Mouse (Mus musculus): ENCODE results near the gene Rab28.
A peak's percentile ranks its signal among the peaks of the same experiment; 100 is the strongest.

The Rab28 gene

DNA sequence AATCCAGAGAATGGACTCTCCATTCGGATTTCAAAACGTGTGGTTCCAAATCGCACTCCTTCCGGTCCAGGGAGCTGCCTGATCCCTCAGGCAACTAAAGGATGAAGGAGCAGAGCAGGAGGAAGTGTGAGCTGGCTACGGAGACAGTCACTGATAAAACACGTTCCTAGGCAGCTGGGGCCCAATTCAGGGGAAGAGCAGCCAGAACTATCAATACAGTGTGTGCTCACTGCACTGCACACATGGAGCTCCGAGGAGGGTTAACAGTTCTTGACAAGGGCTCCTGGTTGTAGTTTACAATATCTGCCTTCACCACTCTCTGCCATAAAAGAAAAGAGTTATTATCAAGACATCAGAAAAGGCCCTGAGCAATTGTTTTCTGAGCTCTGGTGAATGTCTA lies 82.4 kb downstream of the Rab28 start:
- no peak for DNase-seq

DNA sequence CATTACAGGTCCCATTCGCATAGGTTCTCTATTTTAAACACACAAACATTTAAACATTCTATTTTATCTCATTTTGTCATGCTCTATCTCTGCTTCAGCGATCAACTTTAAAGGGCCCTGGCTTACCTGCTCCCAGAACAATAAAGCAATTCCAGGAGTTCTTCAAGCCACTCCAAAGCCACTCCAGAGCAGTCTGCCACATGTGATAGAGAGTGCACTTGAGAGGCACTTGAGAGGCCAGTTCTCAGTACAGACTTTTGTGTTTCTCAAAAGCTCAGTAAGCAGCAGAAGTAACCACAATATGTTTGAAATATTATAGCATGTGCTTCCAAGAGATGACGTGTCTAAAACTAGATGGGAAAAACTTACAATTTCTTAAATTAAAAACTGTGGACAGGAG lies 86.2 kb downstream of the Rab28 start:
- no peak for DNase-seq

DNA sequence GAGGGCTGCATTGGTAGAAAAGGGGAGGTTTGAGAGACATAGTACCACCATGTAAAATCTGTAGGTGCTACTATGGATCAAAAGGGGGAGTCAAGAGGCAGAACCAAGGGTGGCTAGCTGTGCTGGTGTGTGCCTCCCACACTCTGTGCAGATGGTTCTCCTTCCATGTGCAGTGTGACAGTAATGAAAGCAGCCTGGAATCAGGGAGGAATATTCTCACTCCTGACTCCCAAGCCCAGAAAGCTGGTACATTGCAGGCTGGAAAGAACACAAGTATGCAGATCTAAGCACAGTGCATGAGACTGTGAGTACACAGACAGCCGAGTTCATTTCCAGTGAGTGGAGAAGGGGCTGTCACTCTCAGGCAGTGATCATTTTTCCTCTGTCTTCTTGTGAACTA lies 89.0 kb downstream of the Rab28 start:
- peak; percentile 77 for DNase-seq

DNA sequence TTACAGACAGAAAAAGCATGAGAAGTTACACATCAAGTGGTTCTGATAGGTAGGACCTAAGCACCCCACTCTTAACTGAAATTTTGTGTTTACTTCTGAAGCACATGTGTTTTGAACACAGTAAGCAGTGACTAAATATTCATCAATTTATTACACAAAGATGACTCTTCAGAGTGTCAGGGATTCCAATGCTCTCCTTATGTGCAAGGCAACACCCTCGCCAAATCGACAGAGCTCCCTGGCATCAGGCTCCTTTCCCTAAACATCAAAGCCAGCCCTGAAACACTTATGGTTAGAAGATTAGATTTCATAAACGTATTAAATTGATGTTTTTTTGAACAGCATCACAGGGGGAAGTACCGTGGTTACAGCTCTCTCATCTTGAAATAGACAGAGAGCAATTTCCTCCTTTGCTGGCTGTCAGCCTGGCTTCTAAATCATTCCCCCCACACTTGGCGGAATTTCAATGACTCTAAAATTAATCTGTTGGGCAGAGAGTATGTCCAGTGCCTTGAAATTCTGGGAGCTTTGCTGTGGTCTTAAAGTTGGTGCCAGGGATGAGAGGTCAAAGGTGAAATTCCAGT lies 97.4 kb downstream of the Rab28 start:
- DNase-seq: no peak

DNA sequence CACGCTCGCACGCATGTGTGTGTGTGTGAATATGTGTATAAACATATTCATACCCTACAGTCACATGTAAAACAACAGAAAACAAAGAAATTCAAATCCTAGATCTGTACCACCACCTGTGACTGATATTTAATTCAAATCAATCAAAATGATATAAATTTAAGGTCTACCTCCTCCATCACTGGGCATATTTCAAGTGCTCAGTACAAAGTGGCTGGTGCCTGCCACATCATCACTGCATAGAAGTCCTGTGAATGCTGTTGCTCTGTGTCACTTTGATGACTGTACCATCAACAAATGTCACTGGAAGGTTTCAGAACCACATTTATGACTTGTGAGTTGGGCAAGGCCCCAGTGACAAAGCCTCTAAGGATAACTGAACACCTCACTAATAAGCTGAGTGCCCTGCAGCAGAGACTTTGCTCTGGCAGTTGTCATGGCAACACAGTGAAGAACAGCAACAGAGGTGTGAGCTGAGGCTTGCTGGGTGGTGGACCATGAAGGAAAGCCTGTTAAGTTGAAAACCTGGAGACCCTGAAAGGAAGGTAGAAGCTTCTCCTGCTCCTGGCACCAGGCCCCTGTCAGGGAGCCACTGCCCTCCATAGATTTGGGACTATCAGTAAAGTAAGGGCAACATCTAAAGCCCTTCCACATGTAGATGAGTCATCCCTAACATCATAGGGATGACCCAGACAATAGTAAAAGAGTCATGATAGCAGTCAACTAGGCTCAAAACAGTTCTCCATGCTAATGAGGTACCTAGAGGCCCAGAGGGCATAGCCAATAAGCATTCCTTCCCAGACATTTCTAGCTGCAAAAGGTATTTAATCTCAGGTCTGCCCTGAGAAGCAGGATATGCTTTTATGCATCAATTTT lies 111.5 kb downstream of the Rab28 start:
- no peak for DNase-seq

DNA sequence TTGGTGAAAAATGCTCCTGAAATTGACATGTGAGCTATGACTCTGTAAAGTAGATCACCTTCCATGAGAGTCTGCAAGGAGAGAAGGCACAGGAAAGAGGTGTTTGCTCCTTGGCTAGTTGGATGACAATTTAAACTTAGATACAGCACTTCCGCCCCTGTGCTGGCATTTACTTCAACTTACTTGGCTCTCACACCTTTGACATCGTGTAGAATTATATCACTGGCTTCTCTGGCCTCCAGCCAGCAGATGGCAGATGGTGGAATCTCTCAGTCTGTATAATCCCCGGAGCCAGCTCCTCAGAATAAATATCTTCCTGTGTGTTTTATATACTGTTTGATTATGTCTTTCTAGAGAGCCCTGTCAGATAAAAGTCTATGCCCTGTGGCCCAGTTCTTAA lies 112.8 kb downstream of the Rab28 start:
- DNase-seq: no peak

DNA sequence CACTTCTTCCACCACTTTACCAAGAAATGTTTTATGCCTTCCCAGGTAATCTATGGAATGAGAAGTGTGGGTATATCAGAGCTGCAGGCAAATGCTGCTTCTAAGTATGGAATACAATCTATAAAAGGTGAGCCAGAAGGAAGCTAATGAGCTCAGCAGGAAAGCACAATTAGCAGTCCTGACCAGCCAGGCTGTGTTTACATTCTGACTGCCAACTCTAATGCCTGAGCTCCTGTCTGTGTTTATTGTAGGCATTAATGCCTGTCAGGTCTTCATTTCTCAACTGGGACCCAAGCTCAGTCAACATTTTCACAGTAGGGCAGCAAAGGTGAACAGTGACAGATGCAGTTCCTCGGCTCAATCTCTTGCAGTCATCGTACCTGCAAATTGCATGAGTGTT lies 129.9 kb downstream of the Rab28 start:
- DNase-seq: no peak

Measured in layer of hippocampus, adult 9-11 months (tissue).